Mouse (Mus musculus) myocyte (in vitro differentiated cells): ENCODE results near the gene Cct5. TPM values are rescaled to one million over a fixed set of nuclear protein-coding genes. Genes with fewer than 3 reads are reported as not detected.
A peak's percentile ranks its signal among the peaks of the same experiment; 100 is the strongest.

Experiments used
- H3K27me3 ChIP-seq: one replicate; pipeline ENCODE4 v1.6.1; 2011; ENCODE audit not compliant: control insufficient read depth, insufficient read depth, insufficient read length
- H3K36me3 ChIP-seq: one replicate; pipeline ENCODE4 v1.6.1; 2011; ENCODE audit not compliant: control insufficient read depth, insufficient read depth
- H3K4me2 ChIP-seq: one replicate; pipeline ENCODE4 v1.6.1; 2011; ENCODE audit warnings: low read depth, control low read depth
- H3K4me3 ChIP-seq: one replicate; pipeline ENCODE4 v1.5.1; 2011; ENCODE audit warnings: mild to moderate bottlenecking, control low read depth, moderate library complexity
- H3K79me2 ChIP-seq: one replicate; pipeline ENCODE4 v1.6.1; 2011; ENCODE audit not compliant: control insufficient read depth, insufficient read depth
- H3ac ChIP-seq: one replicate; pipeline ENCODE4 v1.6.1; 2011; ENCODE audit not compliant: control insufficient read depth, insufficient read length
- CEBPB ChIP-seq: IDR thresholded peaks from 2 replicates; pipeline ENCODE4 v1.6.1; 2011; ENCODE audit warnings: mild to moderate bottlenecking, moderate library complexity; ENCODE audit not compliant: poor library complexity, insufficient read depth, severe bottlenecking
- E2F4 ChIP-seq: IDR thresholded peaks from one replicate; pipeline ENCODE4 v1.6.1; 2011; ENCODE audit warnings: mild to moderate bottlenecking, control low read depth, moderate library complexity; ENCODE audit not compliant: insufficient read depth
- MAX ChIP-seq: IDR thresholded peaks from one replicate; pipeline ENCODE4 v1.6.1; 2011; ENCODE audit warnings: low read depth, mild to moderate bottlenecking, control low read depth
- MYOD1 ChIP-seq, 3 experiments: IDR thresholded peaks; one replicate each; pipeline ENCODE4 v1.6.1; 2011; ENCODE audit warnings: control low read depth in 2 of 3, low read depth in 2 of 3, mild to moderate bottlenecking in 2 of 3, moderate library complexity in 1 of 3; ENCODE audit not compliant: insufficient read length in 2 of 3, control insufficient read depth in 1 of 3
- MYOG ChIP-seq, 3 experiments: IDR thresholded peaks; one replicate each; pipeline ENCODE4 v1.6.1; 2011; ENCODE audit warnings: control low read depth in 2 of 3, low read depth in 2 of 3, mild to moderate bottlenecking in 2 of 3; ENCODE audit not compliant: insufficient read length in 2 of 3, control insufficient read depth in 1 of 3, insufficient read depth in 1 of 3
- POLR2A ChIP-seq: IDR thresholded peaks from one replicate; pipeline ENCODE4 v1.6.1; 2011; ENCODE audit warnings: low read depth, mild to moderate bottlenecking, control low read depth, moderate library complexity; ENCODE audit not compliant: insufficient read length
- POLR2AphosphoS2 ChIP-seq: IDR thresholded peaks from one replicate; pipeline ENCODE4 v1.6.1; 2011; ENCODE audit warnings: low read depth, control low read depth; ENCODE audit not compliant: insufficient read length
- REST ChIP-seq: IDR thresholded peaks from one replicate; pipeline ENCODE4 v1.6.1; 2011; ENCODE audit warnings: mild to moderate bottlenecking, control low read depth, moderate library complexity; ENCODE audit not compliant: insufficient read depth, insufficient read length
- SRF ChIP-seq: IDR thresholded peaks from one replicate; pipeline ENCODE4 v1.6.1; 2011; ENCODE audit warnings: low read depth; ENCODE audit not compliant: control insufficient read depth, insufficient read length
- TCF12 ChIP-seq: IDR thresholded peaks from one replicate; pipeline ENCODE4 v1.6.1; 2011; ENCODE audit warnings: mild to moderate bottlenecking, control low read depth; ENCODE audit not compliant: poor library complexity, insufficient read depth, severe bottlenecking
- TCF3 ChIP-seq: IDR thresholded peaks from one replicate; pipeline ENCODE4 v1.6.1; 2011; ENCODE audit warnings: low read depth, control low read depth; ENCODE audit not compliant: insufficient read length
- USF1 ChIP-seq: IDR thresholded peaks from one replicate; pipeline ENCODE4 v1.6.1; 2011; ENCODE audit warnings: low read depth, mild to moderate bottlenecking, control low read depth, moderate library complexity
- polyA plus RNA-seq: library from polyadenylated mRNA; unstranded; fragments of >200 nt; fragmentation: generic; extraction: Trizol; gene quantifications from one replicate; pipeline ENCODE4 v1.2.1, GENCODE M21; 2012; ENCODE audit warnings: missing spikeins

Cct5 gene
- polyA plus RNA-seq, 1 experiment: 521 TPM

- H3K36me3 ChIP-seq: no peaks in the 10 kb centered on the region
- H3K27me3 ChIP-seq: no peaks in the 10 kb centered on the region
- TF ChIP-seq MAX (no peak), TCF3 (no peak), REST (no peak)
- H3ac ChIP-seq: no peak overlapping the region
- no peak overlapping the region for H3K4me3 ChIP-seq
- no peaks in the 10 kb centered on the region for H3K79me2 ChIP-seq
- H3K4me2 ChIP-seq: no peak overlapping the region
Observed at GRCm38 (mm10) chr15:31562847-31563246, 38.8 kb downstream of the Cct5 start.

GRCm38 (mm10) chr15:31561976-31562375, 39.6 kb downstream of the Cct5 start:
- no peak for TF ChIP-seq E2F4
- no peak for TF ChIP-seq POLR2A
- no peak for TF ChIP-seq POLR2AphosphoS2
- TF ChIP-seq TCF12: no peak
- TF ChIP-seq USF1: no peak
- TF ChIP-seq MAX: no peak
- no peak for TF ChIP-seq REST
- no peak for TF ChIP-seq MYOD1 (IDR thresholded peaks at IDR 0.05; ENCODE audit: control insufficient read depth in 1 of 3, insufficient read length in 2 of 3, low read depth in 2 of 3)
- TF ChIP-seq CEBPB: no peak
- TF ChIP-seq MYOG (IDR thresholded peaks at IDR 0.05; ENCODE audit: control insufficient read depth in 1 of 3, insufficient read depth in 1 of 3, insufficient read length in 2 of 3, low read depth in 2 of 3): no peak
- no peak for TF ChIP-seq TCF3
- TF ChIP-seq SRF: no peak
- Histone ChIP-seq H3K27me3 (no peaks in the 10 kb centered on the region), H3K36me3 (no peaks in the 10 kb centered on the region), H3K4me2 (no peak overlapping the region), H3K4me3 (no peak overlapping the region), H3K79me2 (no peaks in the 10 kb centered on the region), H3ac (no peak overlapping the region)

- H3K4me2 ChIP-seq: no peak overlapping the region
- TF ChIP-seq POLR2AphosphoS2: no peak
- TF ChIP-seq CEBPB: no peak
- no peak for TF ChIP-seq POLR2A
- no peak for TF ChIP-seq TCF3
- TF ChIP-seq MYOD1 (IDR thresholded peaks at IDR 0.05; ENCODE audit: control insufficient read depth in 1 of 3, insufficient read length in 2 of 3, low read depth in 2 of 3): peak in 2 of 3 experiments; percentile 69 to 78
- TF ChIP-seq TCF12: peak; percentile 55
- TF ChIP-seq USF1: no peak
- peak; percentile 29 to 72 (median 30) for TF ChIP-seq MYOG (IDR thresholded peaks at IDR 0.05; ENCODE audit: control insufficient read depth in 1 of 3, insufficient read depth in 1 of 3, insufficient read length in 2 of 3, low read depth in 2 of 3)
- no peak for TF ChIP-seq SRF
- no peak for TF ChIP-seq MAX
- no peak for TF ChIP-seq E2F4
- no peak for TF ChIP-seq REST
- H3K4me3 ChIP-seq: no peak overlapping the region
- H3K36me3 ChIP-seq: no peaks in the 10 kb centered on the region
- H3K27me3 ChIP-seq: no peaks in the 10 kb centered on the region
- no peaks in the 10 kb centered on the region for H3K79me2 ChIP-seq
- no peak overlapping the region for H3ac ChIP-seq
Observed at GRCm38 (mm10) chr15:31561390-31561789, 40.2 kb downstream of the Cct5 start.

GRCm38 (mm10) chr15:31554855-31555254, 46.7 kb downstream of the Cct5 start:
- Histone ChIP-seq H3K79me2 (no peaks in the 10 kb centered on the region), H3K4me3 (no peak overlapping the region), H3ac (no peak overlapping the region), H3K36me3 (no peaks in the 10 kb centered on the region), H3K4me2 (no peak overlapping the region), H3K27me3 (no peaks in the 10 kb centered on the region)
- TF ChIP-seq POLR2AphosphoS2: no peak
- TF ChIP-seq SRF: no peak
- no peak for TF ChIP-seq CEBPB
- TF ChIP-seq MYOG (IDR thresholded peaks at IDR 0.05; ENCODE audit: control insufficient read depth in 1 of 3, insufficient read depth in 1 of 3, insufficient read length in 2 of 3, low read depth in 2 of 3): no peak
- no peak for TF ChIP-seq REST
- TF ChIP-seq MAX: no peak
- no peak for TF ChIP-seq E2F4
- TF ChIP-seq MYOD1 (IDR thresholded peaks at IDR 0.05; ENCODE audit: control insufficient read depth in 1 of 3, insufficient read length in 2 of 3, low read depth in 2 of 3): no peak
- no peak for TF ChIP-seq TCF3
- TF ChIP-seq USF1: no peak

GRCm38 (mm10) chr15:31550381-31550780, 51.2 kb downstream of the Cct5 start:
- H3ac ChIP-seq: no peak overlapping the region
- no peak overlapping the region for H3K4me3 ChIP-seq
- H3K36me3 ChIP-seq: no peaks in the 10 kb centered on the region
- no peaks in the 10 kb centered on the region for H3K27me3 ChIP-seq
- no peak overlapping the region for H3K4me2 ChIP-seq
- TF ChIP-seq REST (no peak), CEBPB (no peak), POLR2A (no peak), MYOG (IDR thresholded peaks at IDR 0.05; ENCODE audit: control insufficient read depth in 1 of 3, insufficient read depth in 1 of 3, insufficient read length in 2 of 3, low read depth in 2 of 3) (no peak), MAX (no peak), TCF12 (no peak), MYOD1 (IDR thresholded peaks at IDR 0.05; ENCODE audit: control insufficient read depth in 1 of 3, insufficient read length in 2 of 3, low read depth in 2 of 3) (no peak), SRF (no peak), TCF3 (no peak), E2F4 (no peak), USF1 (no peak), POLR2AphosphoS2 (no peak)
- no peaks in the 10 kb centered on the region for H3K79me2 ChIP-seq
